Mouse (Mus musculus) stomach, postnatal 0 days (tissue): ENCODE data around the gene Aven. TPM values are rescaled to one million over a fixed set of nuclear protein-coding genes. Genes with fewer than 3 reads are reported as not detected.

Experiments used
- ATAC-seq: fragments of 200-750 bp; cut with Nextera tagmentation; 2 replicates; pipeline ENCODE4 v1.8.0; 2017; ENCODE audit not compliant: low FRiP score, low TSS enrichment
- DNase-seq: peaks from one replicate; pipeline ENCODE4 v3.0.0-alpha.2; 2016; ENCODE audit warnings: low spot score
- H3K27ac ChIP-seq: fragments of 300-500 bp; sonication (generic); replicated peaks from 2 replicates; pipeline ENCODE4 v1.5.1; 2014; ENCODE audit warnings: mild to moderate bottlenecking, control low read depth
- H3K27me3 ChIP-seq: fragments of 300-500 bp; sonication (generic); 2 replicates; pipeline ENCODE4 v1.6.1; 2014; ENCODE audit warnings: low read length; ENCODE audit not compliant: control insufficient read depth, insufficient read depth
- H3K36me3 ChIP-seq: fragments of 300-500 bp; sonication (generic); 2 replicates; pipeline ENCODE4 v1.6.1; 2014; ENCODE audit warnings: low read length, mixed read lengths; ENCODE audit not compliant: control insufficient read depth, insufficient read depth
- H3K4me1 ChIP-seq: fragments of 300-500 bp; sonication (generic); replicated peaks from 2 replicates; pipeline ENCODE4 v1.6.1; 2014; ENCODE audit warnings: antibody characterized with exemption; ENCODE audit not compliant: control insufficient read depth, insufficient read depth
- H3K4me2 ChIP-seq: fragments of 300-500 bp; sonication (generic); replicated peaks from 2 replicates; pipeline ENCODE4 v1.6.1; 2014; ENCODE audit warnings: low read depth, mild to moderate bottlenecking, control low read depth, moderate library complexity
- H3K4me3 ChIP-seq: fragments of 300-500 bp; sonication (generic); 2 replicates; pipeline ENCODE4 v1.5.1; 2014; ENCODE audit warnings: low read depth, low read length, control low read depth
- H3K9ac ChIP-seq: fragments of 300-500 bp; sonication (generic); 2 replicates; pipeline ENCODE4 v1.6.1; 2014; ENCODE audit warnings: mild to moderate bottlenecking, low read length, control low read depth, mixed read lengths
- H3K9me3 ChIP-seq: fragments of 300-500 bp; sonication (generic); 2 replicates; pipeline ENCODE4 v1.6.1; 2016; ENCODE audit warnings: low read length; ENCODE audit not compliant: control insufficient read depth
- CTCF ChIP-seq: IDR thresholded peaks from 2 replicates; pipeline ENCODE4 v1.5.1; 2016; ENCODE audit warnings: antibody characterized with exemption, low read depth, mild to moderate bottlenecking, moderate library complexity
- EP300 ChIP-seq: optimal IDR thresholded peaks from 2 replicates; pipeline ENCODE3; 2016; ENCODE audit warnings: antibody characterized with exemption
- WGBS: fragments of 180-500 bp; shearing (Covaris S2); extraction: QIAGEN DNeasy Blood & Tissue Kit; methylation state at CpG from one replicate; pipeline ENCODE4 v1.1.7; 2014; 5-methylcytosine and 5-hydroxymethylcytosine counted together
- polyA plus RNA-seq: library from polyadenylated mRNA; unstranded; fragments of >200 nt; fragmentation: Nextera tagmentation; extraction: Ambion mirVana; gene quantifications from 2 replicates; pipeline ENCODE4 v1.2.1, GENCODE M21; 2015

Aven gene
- polyA plus RNA-seq, 1 experiment from 2014 or later, result 3.6 TPM

- Histone ChIP-seq H3K4me2 (no peak overlapping the region), H3K4me3 (no peak overlapping the region), H3K27me3 (no peaks in the 10 kb centered on the region), H3K9ac (no peak overlapping the region), H3K4me1 (no peaks in the 10 kb centered on the region), H3K9me3 (no peaks in the 10 kb centered on the region), H3K27ac (no peak overlapping the region), H3K36me3 (no peaks in the 10 kb centered on the region)
- DNase-seq (no peak), ATAC-seq (no peak)
- no peak for TF ChIP-seq EP300
- no peak for TF ChIP-seq CTCF
- WGBS, result 58% methylated on average over 10 of the region's 10 CpGs
Observed at GRCm38 (mm10) chr2:112532812-112533496, 40.2 kb downstream of the Aven start.

- Histone ChIP-seq H3K27ac (no peak overlapping the region), H3K9me3 (no peaks in the 10 kb centered on the region), H3K27me3 (no peaks in the 10 kb centered on the region), H3K4me3 (no peak overlapping the region), H3K36me3 (no peaks in the 10 kb centered on the region), H3K9ac (no peak overlapping the region), H3K4me2 (no peak overlapping the region), H3K4me1 (no peaks in the 10 kb centered on the region)
- TF ChIP-seq CTCF, result no peak
- TF ChIP-seq EP300, result no peak
- WGBS, result 63% methylated on average over 14 of the region's 14 CpGs
- ATAC-seq (no peak), DNase-seq (no peak)
Observed at GRCm38 (mm10) chr2:112534677-112535222, 42.0 kb downstream of the Aven start.

GRCm38 (mm10) chr2:112538783-112539182 is 46.0 kb downstream of the Aven start:
- H3K36me3 ChIP-seq, result no peaks in the 10 kb centered on the region
- H3K9ac ChIP-seq, result no peak overlapping the region
- ATAC-seq, result no peak
- no peaks in the 10 kb centered on the region for H3K4me1 ChIP-seq
- H3K9me3 ChIP-seq, result no peaks in the 10 kb centered on the region
- WGBS, result 95% methylated on average over 1 of the region's 1 CpGs
- TF ChIP-seq CTCF, result peak; percentile 76
- TF ChIP-seq EP300, result no peak
- H3K27me3 ChIP-seq, result no peaks in the 10 kb centered on the region
- no peak overlapping the region for H3K4me2 ChIP-seq
- H3K4me3 ChIP-seq, result no peak overlapping the region
- no peak for DNase-seq
- H3K27ac ChIP-seq, result no peak overlapping the region

GRCm38 (mm10) chr2:112541695-112542285 is 49.0 kb downstream of the Aven start:
- WGBS, result 80% methylated on average over 5 of the region's 5 CpGs
- TF ChIP-seq EP300, result no peak
- no peak for TF ChIP-seq CTCF
- no peaks in the 10 kb centered on the region for H3K9me3 ChIP-seq
- DNase-seq (no peak), ATAC-seq (no peak)
- no peaks in the 10 kb centered on the region for H3K36me3 ChIP-seq
- H3K27ac ChIP-seq, result no peak overlapping the region
- no peak overlapping the region for H3K4me2 ChIP-seq
- no peak overlapping the region for H3K4me3 ChIP-seq
- no peaks in the 10 kb centered on the region for H3K4me1 ChIP-seq
- H3K9ac ChIP-seq, result no peak overlapping the region
- no peaks in the 10 kb centered on the region for H3K27me3 ChIP-seq

GRCm38 (mm10) chr2:112556527-112556926 is 63.8 kb downstream of the Aven start:
- WGBS, result 88% methylated on average over 10 of the region's 10 CpGs
- H3K4me3 ChIP-seq, result no peak overlapping the region
- TF ChIP-seq EP300, result no peak
- H3K36me3 ChIP-seq, result no peaks in the 10 kb centered on the region
- no peak overlapping the region for H3K4me2 ChIP-seq
- H3K4me1 ChIP-seq, result no peaks in the 10 kb centered on the region
- ATAC-seq, result no peak
- no peaks in the 10 kb centered on the region for H3K27me3 ChIP-seq
- DNase-seq, result no peak
- H3K9ac ChIP-seq, result no peak overlapping the region
- H3K27ac ChIP-seq, result no peak overlapping the region
- no peaks in the 10 kb centered on the region for H3K9me3 ChIP-seq

- H3K27me3 ChIP-seq, result no peaks in the 10 kb centered on the region
- H3K9ac ChIP-seq, result no peak overlapping the region
- no peak for DNase-seq
- H3K27ac ChIP-seq, result no peak overlapping the region
- no peaks in the 10 kb centered on the region for H3K9me3 ChIP-seq
- no peak overlapping the region for H3K4me2 ChIP-seq
- H3K4me1 ChIP-seq, result no peaks in the 10 kb centered on the region
- ATAC-seq, result no peak
- H3K36me3 ChIP-seq, result no peaks in the 10 kb centered on the region
- H3K4me3 ChIP-seq, result no peak overlapping the region
- TF ChIP-seq EP300 (no peak), CTCF (no peak)
Observed at GRCm38 (mm10) chr2:112557453-112557852, 64.7 kb downstream of the Aven start.
